Mouse (Mus musculus): ENCODE results near the gene Bnip2. TPM values are rescaled to one million over a fixed set of nuclear protein-coding genes. Genes with fewer than 3 reads are reported as not detected.
A peak's percentile ranks its signal among the peaks of the same experiment; 100 is the strongest.

The Bnip2 gene
- polyA plus RNA-seq, 1 experiment from 2014 or later, result 116 TPM

DNA sequence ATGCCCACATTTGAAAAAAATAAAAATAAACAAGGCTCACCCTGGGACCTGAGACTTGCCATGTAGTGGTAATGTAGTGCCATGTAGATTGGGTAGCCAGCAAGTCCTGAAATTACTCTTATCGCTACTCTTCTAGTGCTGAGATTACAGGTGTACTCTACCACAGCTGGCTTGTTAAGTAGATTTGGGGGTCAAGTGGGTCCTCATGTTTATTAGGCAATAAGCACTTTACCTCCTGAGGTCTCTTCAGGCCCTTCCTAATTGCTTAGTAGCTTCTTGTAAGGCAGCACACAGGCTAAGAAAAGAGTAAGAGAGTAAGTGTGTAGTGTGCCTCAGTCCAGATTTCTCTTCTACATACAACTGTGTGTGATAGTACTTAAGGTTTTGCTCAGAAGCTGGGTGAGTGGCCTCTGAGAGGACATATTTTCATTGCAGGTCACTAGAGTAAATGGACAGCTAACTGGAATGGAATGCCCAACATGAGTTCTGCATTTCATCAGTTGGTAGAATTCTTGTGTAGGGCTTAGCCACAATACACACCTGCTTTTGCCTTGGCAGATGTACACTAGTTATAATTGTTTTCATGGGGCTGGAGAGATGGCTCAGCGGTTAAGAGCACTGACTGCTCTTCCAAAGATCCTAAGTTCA, 36.2 kb downstream of the Bnip2 start:
- ATAC-seq (peak; percentile 60), DNase-seq (ENCODE audit: low read depth, low spot score) (no peak)
- no peaks in the 10 kb centered on the region for H3K27me3 ChIP-seq
- POLR2A ChIA-PET, result interaction anchor here (1.0 kb wide), 1 partner anchor 12 kb away, joined by 3 read pairs; the partner anchor contains the start of gene Gtf2a2
- CTCF ChIA-PET, result interaction anchor here (1.2 to 4.0 kb wide), 3 partner anchors 18 to 55 kb away, joined by 3 to 14 read pairs (median 4); no protein-coding TSS in a partner anchor
- in situ Hi-C loops (cut with MboI; ENCODE audit: low pct_unique_long_range_greater_than_20kb), result loop anchor here (5.0 kb wide), 1 partner anchor 52 kb away; no protein-coding TSS in a partner anchor
- TF ChIP-seq CTCF (IDR thresholded peaks at IDR 0.05), result no peak

DNA sequence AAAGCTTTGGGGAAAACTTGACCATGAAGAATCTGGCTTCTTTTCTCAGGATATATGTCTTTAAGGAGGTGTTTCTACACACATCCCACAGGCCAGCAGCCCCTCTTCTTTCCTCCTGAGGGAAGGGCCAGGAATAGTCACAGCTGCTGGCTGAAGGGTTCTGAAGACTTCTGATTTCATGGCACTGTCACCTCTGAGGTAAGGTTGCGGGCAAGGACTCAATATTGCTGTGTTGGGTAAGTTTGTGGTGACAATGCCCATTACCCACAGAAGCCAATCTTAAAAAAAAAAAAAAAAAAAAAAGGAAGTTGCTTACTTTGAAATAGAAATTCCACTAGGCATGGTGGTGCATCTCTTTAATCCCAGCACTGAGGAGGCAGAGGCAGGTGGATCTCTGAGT, 42.9 kb downstream of the Bnip2 start:
- POLR2A ChIA-PET, result interaction anchor here (0.7 kb wide), 1 partner anchor 33 kb away, joined by 7 read pairs; no protein-coding TSS in a partner anchor
- no peak for DNase-seq (ENCODE audit: low read depth, low spot score)
- ATAC-seq, result no peak
- CTCF ChIA-PET, result interaction anchor here (1.2 to 2.7 kb wide), 2 partner anchors 10 to 13 kb away, joined by 3 to 11 read pairs; no protein-coding TSS in a partner anchor
- no peaks in the 10 kb centered on the region for H3K27me3 ChIP-seq
- no peak for TF ChIP-seq CTCF (IDR thresholded peaks at IDR 0.05)
- in situ Hi-C loops (cut with MboI; ENCODE audit: low pct_unique_long_range_greater_than_20kb), result no loop called here

DNA sequence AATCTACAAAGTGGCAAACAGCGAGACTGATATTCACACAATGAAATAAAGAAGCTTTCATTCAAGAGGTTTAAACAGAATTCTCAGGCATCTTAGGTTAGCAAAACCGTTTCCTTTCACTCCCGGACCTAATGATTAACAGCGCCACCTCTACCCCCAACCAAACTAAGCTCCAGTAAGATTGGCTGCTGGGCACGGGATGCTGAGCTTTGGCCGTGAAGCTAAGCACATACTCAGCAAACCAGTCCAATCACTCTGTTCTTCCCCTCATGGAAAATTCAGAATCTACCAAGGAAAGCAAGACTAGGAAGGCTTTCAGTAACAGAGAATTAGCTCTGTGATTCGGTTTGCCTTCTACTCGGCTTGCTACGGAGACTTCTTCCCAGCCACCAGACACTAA, 43.8 kb downstream of the Bnip2 start:
- no peak for DNase-seq (ENCODE audit: low read depth, low spot score)

DNA sequence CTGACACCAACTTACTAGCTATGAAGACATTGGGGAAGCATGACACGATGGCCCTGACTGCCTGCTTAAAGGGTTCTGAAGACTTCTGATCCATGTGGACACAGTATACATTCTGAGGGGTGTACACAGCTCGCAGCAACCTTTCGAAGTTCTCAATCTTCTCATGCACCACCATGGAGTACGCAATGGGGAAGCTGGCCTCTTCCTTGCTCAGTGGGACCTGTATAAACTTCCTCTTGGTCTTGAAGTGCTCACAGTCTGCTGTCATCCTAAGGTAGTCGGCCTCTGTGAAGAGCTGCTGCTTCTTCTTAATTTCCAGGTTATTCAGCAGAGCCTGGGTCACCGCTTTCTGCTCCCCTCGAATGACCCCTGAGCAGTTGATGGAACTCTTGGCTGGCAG, 45.4 kb downstream of the Bnip2 start:
- ATAC-seq, result no peak
- H3K27me3 ChIP-seq, result no peaks in the 10 kb centered on the region
- in situ Hi-C loops (cut with MboI; ENCODE audit: low pct_unique_long_range_greater_than_20kb), result no loop called here
- POLR2A ChIA-PET, result interaction anchor here (1.7 kb wide), 1 partner anchor 106 kb away, joined by 4 read pairs; no protein-coding TSS in a partner anchor
- TF ChIP-seq CTCF (IDR thresholded peaks at IDR 0.05), result no peak
- no peak for DNase-seq (ENCODE audit: low read depth, low spot score)
- CTCF ChIA-PET, result no interaction called here

More for the DNA sequence above, 43.8 kb downstream of the Bnip2 start:
- in situ Hi-C loops (cut with MboI; ENCODE audit: low pct_unique_long_range_greater_than_20kb), result no loop called here
- no peak for TF ChIP-seq CTCF (IDR thresholded peaks at IDR 0.05)
- ATAC-seq, result no peak
- ChIA-PET POLR2A (interaction anchor here (1.2 kb wide), 1 partner anchor 11 kb away, joined by 4 read pairs; no protein-coding TSS in a partner anchor), CTCF (interaction anchor here (1.2 to 2.7 kb wide), 4 partner anchors 11 to 48 kb away, joined by 3 to 11 read pairs (median 4); no protein-coding TSS in a partner anchor)
- H3K27me3 ChIP-seq, result no peaks in the 10 kb centered on the region

DNA sequence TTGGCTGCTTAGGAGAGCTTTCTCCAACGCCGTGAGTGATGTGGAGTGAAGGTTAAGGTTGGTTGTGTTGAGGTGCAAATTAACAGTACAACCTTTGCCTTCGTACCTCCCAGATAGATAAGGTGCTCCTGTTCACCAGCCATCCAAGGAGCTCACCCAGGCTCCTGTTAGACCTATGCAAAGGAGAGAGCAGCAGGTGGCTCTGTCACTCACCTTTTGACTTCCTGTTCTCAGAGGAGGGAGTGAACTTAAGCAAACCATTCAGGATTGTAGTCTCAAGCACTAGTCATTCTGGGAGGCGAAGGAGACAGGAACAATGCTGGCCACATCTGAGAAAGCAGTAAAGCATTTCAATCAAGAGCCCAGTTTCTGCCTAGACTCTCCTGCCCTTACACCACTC, 47.4 kb downstream of the Bnip2 start:
- in situ Hi-C loops (cut with MboI; ENCODE audit: low pct_unique_long_range_greater_than_20kb), result no loop called here
- POLR2A ChIA-PET, result no interaction called here
- CTCF ChIA-PET, result interaction anchor here (1.0 to 1.6 kb wide), 2 partner anchors 11 to 44 kb away, joined by 3 to 5 read pairs; no protein-coding TSS in a partner anchor

DNA sequence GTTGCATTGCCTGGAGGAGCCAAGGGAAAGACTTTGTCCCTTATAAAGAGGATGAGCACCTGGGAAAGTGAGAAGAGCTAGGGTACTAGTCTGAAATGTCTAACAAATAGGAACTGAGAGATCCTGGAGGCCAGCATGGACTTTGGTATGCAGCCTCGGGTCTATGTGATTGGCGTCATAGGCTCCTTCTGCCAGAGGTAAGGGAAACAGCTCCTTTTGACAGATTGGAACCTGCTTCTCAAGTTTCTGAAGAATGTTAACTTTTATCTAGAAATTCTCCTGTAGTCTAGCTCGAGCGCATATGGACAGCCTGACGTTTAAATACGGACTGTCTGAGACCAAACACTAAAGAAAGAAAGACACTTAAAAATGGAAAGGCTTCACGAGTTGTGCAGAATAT, 48.7 kb downstream of the Bnip2 start, which contains the start of gene Gcnt3:
TSS of gene Gcnt3 (minus strand) at position 101 of the 400 bp plus-strand sequence.
- in situ Hi-C loops (cut with MboI; ENCODE audit: low pct_unique_long_range_greater_than_20kb), result no loop called here
- ATAC-seq (no peak), DNase-seq (ENCODE audit: low read depth, low spot score) (no peak)
- ChIA-PET CTCF (interaction anchor here (1.5 kb wide), 1 partner anchor 16 kb away, joined by 3 read pairs; no protein-coding TSS in a partner anchor), POLR2A (no interaction called here)
- no peaks in the 10 kb centered on the region for H3K27me3 ChIP-seq
- TF ChIP-seq CTCF (IDR thresholded peaks at IDR 0.05), result no peak

More for the DNA sequence above, 47.4 kb downstream of the Bnip2 start:
- DNase-seq (ENCODE audit: low read depth, low spot score), result no peak
- no peaks in the 10 kb centered on the region for H3K27me3 ChIP-seq
- TF ChIP-seq CTCF (IDR thresholded peaks at IDR 0.05), result no peak
- ATAC-seq, result no peak

DNA sequence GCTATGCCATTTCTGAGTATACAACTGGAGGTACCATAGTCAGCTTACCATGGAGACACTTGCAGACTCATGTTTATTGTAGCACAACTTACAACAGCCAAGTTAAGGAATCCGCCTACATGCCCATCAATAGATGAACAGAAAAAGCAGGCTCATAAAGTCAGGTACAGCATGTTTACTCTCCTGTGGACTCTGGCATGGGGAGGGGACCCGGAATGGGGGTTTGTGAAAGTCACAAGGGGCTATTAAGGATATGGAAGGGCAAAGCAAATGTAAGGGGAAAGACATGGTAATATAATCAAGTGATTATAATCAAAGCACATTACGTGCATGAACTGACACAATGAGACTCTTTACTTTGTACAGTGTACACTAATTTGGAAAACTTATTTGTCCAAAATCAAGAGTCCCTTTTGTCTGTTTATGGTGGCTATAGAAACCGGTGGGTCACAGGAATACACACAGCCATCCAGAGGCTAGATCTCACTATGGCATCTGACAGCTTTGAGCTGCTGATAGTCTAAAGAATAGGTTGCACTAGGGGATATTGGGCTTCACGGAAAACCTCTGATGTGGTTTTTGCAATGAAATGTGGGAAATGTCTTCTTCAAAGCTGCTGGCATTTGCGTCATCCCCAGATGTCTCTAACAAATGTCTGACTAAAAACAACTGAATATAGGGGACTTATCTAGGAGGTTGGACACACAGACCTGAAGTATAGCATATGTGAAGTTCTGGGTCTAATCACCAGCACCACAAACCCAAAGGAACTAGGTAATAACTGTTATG, 50.5 kb downstream of the Bnip2 start:
- ChIA-PET POLR2A (interaction anchor here (0.9 kb wide), 1 partner anchor 10 kb away, joined by 4 read pairs; no protein-coding TSS in a partner anchor), CTCF (interaction anchor here (1.5 kb wide), 1 partner anchor 18 kb away, joined by 3 read pairs; no protein-coding TSS in a partner anchor)
- in situ Hi-C loops (cut with MboI; ENCODE audit: low pct_unique_long_range_greater_than_20kb), result no loop called here

DNA sequence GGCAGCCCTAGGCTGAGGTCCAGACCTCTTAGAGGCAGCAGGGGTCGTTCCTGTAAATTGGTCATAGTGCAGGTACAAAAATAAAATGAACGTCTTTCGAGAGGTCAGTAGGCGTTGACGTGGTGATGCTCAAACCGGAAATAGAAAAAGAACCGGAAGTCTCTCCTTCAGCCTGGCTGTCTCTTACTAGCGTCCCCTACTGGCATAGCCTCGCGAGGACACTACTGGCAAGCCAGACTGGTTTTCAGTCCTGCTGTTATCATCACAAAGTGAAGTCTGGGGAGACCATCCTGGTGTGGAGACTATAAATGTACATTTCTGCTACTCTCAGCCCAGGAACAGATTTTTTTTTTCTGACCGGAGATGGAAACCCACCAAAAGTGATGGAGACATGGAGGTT, 51.3 kb downstream of the Bnip2 start:
- CTCF ChIA-PET, result no interaction called here
- in situ Hi-C loops (cut with MboI; ENCODE audit: low pct_unique_long_range_greater_than_20kb), result no loop called here
- DNase-seq (ENCODE audit: low read depth, low spot score) (no peak), ATAC-seq (no peak)
- H3K27me3 ChIP-seq, result no peaks in the 10 kb centered on the region
- POLR2A ChIA-PET, result no interaction called here
- no peak for TF ChIP-seq CTCF (IDR thresholded peaks at IDR 0.05)

More for the DNA sequence above, 50.5 kb downstream of the Bnip2 start:
- TF ChIP-seq CTCF (IDR thresholded peaks at IDR 0.05), result no peak
- ATAC-seq (no peak), DNase-seq (ENCODE audit: low read depth, low spot score) (no peak)
- no peaks in the 10 kb centered on the region for H3K27me3 ChIP-seq

DNA sequence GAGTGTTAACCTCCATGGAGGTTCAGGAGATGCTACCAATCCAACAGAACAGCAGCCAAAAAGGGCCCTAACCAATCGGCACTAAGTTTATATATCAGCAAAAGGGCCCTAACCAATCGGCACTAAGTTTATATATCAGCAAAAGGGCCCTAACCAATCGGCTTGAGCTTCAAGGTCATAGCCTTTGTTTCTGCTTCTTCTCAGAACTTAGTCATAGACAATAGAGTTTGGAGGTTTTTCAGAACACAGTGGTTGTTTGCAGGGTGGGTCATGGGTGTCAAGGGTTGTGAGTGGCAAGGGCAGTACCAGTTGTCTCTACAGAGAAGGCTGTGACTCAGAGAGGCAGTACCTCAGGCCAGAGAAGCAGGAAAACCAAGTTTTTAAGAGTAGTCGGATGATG, 52.9 kb downstream of the Bnip2 start:
- ChIA-PET POLR2A (no interaction called here), CTCF (no interaction called here)
- no peak for TF ChIP-seq CTCF (IDR thresholded peaks at IDR 0.05)
- ATAC-seq, result no peak
- DNase-seq (ENCODE audit: low read depth, low spot score), result no peak
- no peaks in the 10 kb centered on the region for H3K27me3 ChIP-seq
- in situ Hi-C loops (cut with MboI; ENCODE audit: low pct_unique_long_range_greater_than_20kb), result no loop called here

DNA sequence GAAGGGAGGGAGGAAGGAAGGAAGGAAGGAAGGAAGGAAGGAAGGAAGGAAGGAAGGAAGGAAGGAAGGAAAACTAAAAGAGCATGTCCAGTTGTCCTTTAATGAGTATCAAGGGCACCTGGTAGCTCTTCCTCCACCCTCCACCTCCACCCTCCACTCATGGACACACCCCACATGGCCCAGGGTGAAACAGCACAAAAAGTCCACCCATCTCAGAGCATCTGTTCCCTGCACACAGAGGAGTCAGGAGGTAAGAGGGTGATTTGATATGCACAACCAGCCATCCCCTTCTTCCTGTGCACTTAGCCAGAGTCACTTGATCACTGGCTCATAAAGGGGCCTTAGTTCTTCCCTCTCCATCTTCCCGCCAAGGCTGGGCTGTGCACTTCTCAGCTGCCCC, 53.7 kb downstream of the Bnip2 start:
- DNase-seq (ENCODE audit: low read depth, low spot score) (no peak), ATAC-seq (no peak)
- ChIA-PET POLR2A (no interaction called here), CTCF (no interaction called here)
- no peak for TF ChIP-seq CTCF (IDR thresholded peaks at IDR 0.05)
- no peaks in the 10 kb centered on the region for H3K27me3 ChIP-seq
- in situ Hi-C loops (cut with MboI; ENCODE audit: low pct_unique_long_range_greater_than_20kb), result no loop called here

Data from Patski (cell line).